Mouse (Mus musculus): ENCODE results near the gene Prkab2. TPM values are rescaled to one million over a fixed set of nuclear protein-coding genes. Genes with fewer than 3 reads are reported as not detected.

Gene Prkab2
- total RNA-seq, 2 experiments from 2014 or later = 20.5 to 22.1 TPM

Small RNAs within 50 kb of the gene (microRNA-seq; reads per million reads assigned to microRNA genes)
- gene Mir7225 = 1.9 reads per million

Other genes with a start within 250 kb of the Prkab2 start
- gene Olfr1402, start 236.2 kb upstream of the Prkab2 start, total RNA-seq (2021) = not detected
- 10 to 100 TPM; 10.2 to 10.5 TPM for gene Chd1l, start 48.0 kb upstream of the Prkab2 start, total RNA-seq (2021)
- 10 to 100 TPM; 10.1 to 11.8 TPM for gene Fmo5, start 29.4 kb upstream of the Prkab2 start, total RNA-seq (2021)
- not detected for gene Gm17651, start 16.5 kb downstream of the Prkab2 start, total RNA-seq (2021)
- gene Pde4dip, start 230.5 kb downstream of the Prkab2 start, total RNA-seq (2021) = 1,000 to 10,000 TPM; 1,803 to 1,950 TPM
- 10 to 100 TPM; 40.8 to 45.4 TPM for gene Sec22b, start 243.0 kb downstream of the Prkab2 start, total RNA-seq (2021)

All from heart, postnatal 25 days (tissue).